Mouse (Mus musculus): ENCODE measurements around the gene Gm9821. TPM values are rescaled to one million over a fixed set of nuclear protein-coding genes. Genes with fewer than 3 reads are reported as not detected.

The Gm9821 gene
- total RNA-seq (2017) = 0.29 to 0.97 TPM (median 0.32 TPM) in 3 replicates

- ATAC-seq (replicated peaks; ENCODE audit: insufficient number of reproducible peaks, low FRiP score, low TSS enrichment, poor library complexity, severe bottlenecking) = no peak
Measured at GRCm38 (mm10) chr2:91945483-91945882, at the start of gene Gm9821. Gene Gm9821 (plus strand): TSS chr2:91945703.

GRCm38 (mm10) chr2:91897968-91898367 is 47.5 kb upstream of the Gm9821 start:
- ATAC-seq (replicated peaks; ENCODE audit: insufficient number of reproducible peaks, low FRiP score, low TSS enrichment, poor library complexity, severe bottlenecking) = no peak

GRCm38 (mm10) chr2:91899141-91899540 is 46.4 kb upstream of the Gm9821 start:
- no peak for ATAC-seq (replicated peaks; ENCODE audit: insufficient number of reproducible peaks, low FRiP score, low TSS enrichment, poor library complexity, severe bottlenecking)

GRCm38 (mm10) chr2:91900431-91900830 is 45.1 kb upstream of the Gm9821 start:
- ATAC-seq (replicated peaks; ENCODE audit: insufficient number of reproducible peaks, low FRiP score, low TSS enrichment, poor library complexity, severe bottlenecking) = no peak

- ATAC-seq (replicated peaks; ENCODE audit: insufficient number of reproducible peaks, low FRiP score, low TSS enrichment, poor library complexity, severe bottlenecking) = no peak
Measured at GRCm38 (mm10) chr2:91902336-91902735, 43.2 kb upstream of the Gm9821 start.

GRCm38 (mm10) chr2:91903171-91903925 is 42.2 kb upstream of the Gm9821 start:
- ATAC-seq (replicated peaks; ENCODE audit: insufficient number of reproducible peaks, low FRiP score, low TSS enrichment, poor library complexity, severe bottlenecking) = no peak

GRCm38 (mm10) chr2:91904618-91905307 is 40.7 kb upstream of the Gm9821 start:
- no peak for ATAC-seq (replicated peaks; ENCODE audit: insufficient number of reproducible peaks, low FRiP score, low TSS enrichment, poor library complexity, severe bottlenecking)

GRCm38 (mm10) chr2:91906141-91906540 is 39.4 kb upstream of the Gm9821 start:
- no peak for ATAC-seq (replicated peaks; ENCODE audit: insufficient number of reproducible peaks, low FRiP score, low TSS enrichment, poor library complexity, severe bottlenecking)

GRCm38 (mm10) chr2:91912616-91913015 is 32.9 kb upstream of the Gm9821 start:
- no peak for ATAC-seq (replicated peaks; ENCODE audit: insufficient number of reproducible peaks, low FRiP score, low TSS enrichment, poor library complexity, severe bottlenecking)

GRCm38 (mm10) chr2:91913328-91914110 is 32.0 kb upstream of the Gm9821 start:
- ATAC-seq (replicated peaks; ENCODE audit: insufficient number of reproducible peaks, low FRiP score, low TSS enrichment, poor library complexity, severe bottlenecking) = no peak

GRCm38 (mm10) chr2:91916346-91916977 is 29.0 kb upstream of the Gm9821 start:
- ATAC-seq (replicated peaks; ENCODE audit: insufficient number of reproducible peaks, low FRiP score, low TSS enrichment, poor library complexity, severe bottlenecking) = no peak

- no peak for ATAC-seq (replicated peaks; ENCODE audit: insufficient number of reproducible peaks, low FRiP score, low TSS enrichment, poor library complexity, severe bottlenecking)
Measured at GRCm38 (mm10) chr2:91917096-91917495, 28.4 kb upstream of the Gm9821 start.

GRCm38 (mm10) chr2:91920130-91920529 is 25.4 kb upstream of the Gm9821 start:
- no peak for ATAC-seq (replicated peaks; ENCODE audit: insufficient number of reproducible peaks, low FRiP score, low TSS enrichment, poor library complexity, severe bottlenecking)

GRCm38 (mm10) chr2:91921181-91921789 is 24.2 kb upstream of the Gm9821 start:
- peak; percentile 21; the same call in 1 of the 2 replicates for ATAC-seq (replicated peaks; ENCODE audit: insufficient number of reproducible peaks, low FRiP score, low TSS enrichment, poor library complexity, severe bottlenecking)

GRCm38 (mm10) chr2:91921790-91922570 is 23.5 kb upstream of the Gm9821 start:
- no peak for ATAC-seq (replicated peaks; ENCODE audit: insufficient number of reproducible peaks, low FRiP score, low TSS enrichment, poor library complexity, severe bottlenecking)

GRCm38 (mm10) chr2:91922586-91923414 is 22.7 kb upstream of the Gm9821 start:
- no peak for ATAC-seq (replicated peaks; ENCODE audit: insufficient number of reproducible peaks, low FRiP score, low TSS enrichment, poor library complexity, severe bottlenecking)

Data from monocyte, adult 5-6 weeks (primary cell).